Mouse (Mus musculus) C2C12 (cell line): ENCODE results near the gene Agap2.

ENCODE experiments used
- CEBPB ChIP-seq: IDR thresholded peaks from one replicate; pipeline ENCODE4 v1.6.1; 2011; ENCODE audit warnings: low read depth, mild to moderate bottlenecking, control low read depth, moderate library complexity
- CTCF ChIP-seq: IDR thresholded peaks from one replicate; pipeline ENCODE4 v1.5.1; 2011; ENCODE audit not compliant: control insufficient read depth, insufficient read depth, insufficient read length
- MAX ChIP-seq: IDR thresholded peaks from one replicate; pipeline ENCODE4 v1.6.1; 2011; ENCODE audit warnings: mild to moderate bottlenecking, control low read depth
- MYOD1 ChIP-seq: IDR thresholded peaks from one replicate; pipeline ENCODE4 v1.6.1; 2011; ENCODE audit warnings: low read depth; ENCODE audit not compliant: control insufficient read depth, insufficient read length
- MYOG ChIP-seq: IDR thresholded peaks from one replicate; pipeline ENCODE4 v1.6.1; 2011; ENCODE audit not compliant: control insufficient read depth, insufficient read length; ENCODE audit errors: extremely low read depth
- USF1 ChIP-seq: IDR thresholded peaks from one replicate; pipeline ENCODE4 v1.6.1; 2011; ENCODE audit warnings: low read depth, mild to moderate bottlenecking, control low read depth, moderate library complexity

GRCm38 (mm10) chr10:127061085-127061484, 14.0 kb upstream of the Agap2 start:
- no peak for TF ChIP-seq CEBPB
- no peak for TF ChIP-seq CTCF
- TF ChIP-seq USF1, result no peak
- no peak for TF ChIP-seq MAX
- no peak for TF ChIP-seq MYOD1
- TF ChIP-seq MYOG, result no peak
